Mouse (Mus musculus) intestine, embryonic 15.5 days (tissue): ENCODE measurements at regions not wholly inside any gene's neighbourhood (a gene's known extent, or its start where the extent isn't known, plus 50 kb on each side); places are given as distances from the start of the nearest gene placed in this dataset.

Experiments
- ATAC-seq: fragments of 200-750 bp; cut with Nextera tagmentation; 2 replicates; pipeline ENCODE4 v1.8.0; 2017; ENCODE audit warnings: moderate TSS enrichment, moderate library complexity
- H3K27ac ChIP-seq: fragments of 300-500 bp; sonication (generic); 2 replicates; pipeline ENCODE4 v1.5.1; 2015; ENCODE audit warnings: mild to moderate bottlenecking, inconsistent platforms
- H3K27me3 ChIP-seq: fragments of 300-500 bp; sonication (generic); replicated peaks from 2 replicates; pipeline ENCODE4 v1.6.1; 2015; ENCODE audit warnings: inconsistent platforms
- H3K36me3 ChIP-seq: fragments of 300-500 bp; sonication (generic); 2 replicates; pipeline ENCODE4 v1.6.1; 2015; ENCODE audit warnings: inconsistent platforms
- H3K4me1 ChIP-seq: fragments of 300-500 bp; sonication (generic); replicated peaks from 2 replicates; pipeline ENCODE4 v1.6.1; 2015; ENCODE audit warnings: inconsistent platforms
- H3K4me2 ChIP-seq: fragments of 300-500 bp; sonication (generic); replicated peaks from 2 replicates; pipeline ENCODE4 v1.6.1; 2015; ENCODE audit warnings: mild to moderate bottlenecking, inconsistent platforms
- H3K4me3 ChIP-seq: fragments of 300-500 bp; sonication (generic); replicated peaks from 2 replicates; pipeline ENCODE4 v1.5.1; 2015; ENCODE audit warnings: inconsistent platforms
- H3K9ac ChIP-seq: fragments of 300-500 bp; sonication (generic); 2 replicates; pipeline ENCODE4 v1.6.1; 2015; ENCODE audit warnings: inconsistent platforms
- H3K9me3 ChIP-seq: fragments of 300-500 bp; sonication (generic); 2 replicates; pipeline ENCODE4 v1.6.1; 2016; ENCODE audit warnings: inconsistent platforms
- WGBS: fragments of 180-500 bp; shearing (Covaris S2); methylation state at CpG from one replicate; pipeline ENCODE4 v1.1.7; 2015; 5-methylcytosine and 5-hydroxymethylcytosine counted together

DNA sequence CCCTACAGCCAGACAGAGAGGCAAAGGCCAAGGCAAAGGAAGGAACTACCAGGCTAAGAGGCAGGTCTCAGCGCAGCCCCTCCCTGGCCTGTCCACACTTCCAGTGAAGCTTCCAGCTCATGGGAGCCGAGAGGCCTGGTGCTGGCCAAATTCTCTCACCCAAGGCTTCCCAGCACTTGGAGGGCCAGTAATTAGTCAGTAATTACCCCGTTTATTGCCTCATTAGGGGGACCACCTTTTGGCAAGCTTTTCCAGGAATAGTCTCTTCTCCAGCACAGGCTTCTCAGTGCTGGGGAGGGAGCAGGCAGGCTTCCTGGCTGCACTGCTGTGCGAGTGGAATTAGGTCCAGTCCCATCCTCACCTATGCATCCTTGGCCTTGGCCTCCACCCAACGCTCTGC lies 252.8 kb upstream of the Nxpe4 start:
- H3K9ac ChIP-seq: no peak overlapping the region
- H3K27me3 ChIP-seq: no peaks in the 10 kb centered on the region
- no peak overlapping the region for H3K27ac ChIP-seq
- H3K4me3 ChIP-seq: no peak overlapping the region
- ATAC-seq: no peak
- H3K4me2 ChIP-seq: no peak overlapping the region
- no peaks in the 10 kb centered on the region for H3K4me1 ChIP-seq
- 45% methylated on average over 5 of the region's 5 CpGs for WGBS
- no peaks in the 10 kb centered on the region for H3K36me3 ChIP-seq
- H3K9me3 ChIP-seq: no peaks in the 10 kb centered on the region

DNA sequence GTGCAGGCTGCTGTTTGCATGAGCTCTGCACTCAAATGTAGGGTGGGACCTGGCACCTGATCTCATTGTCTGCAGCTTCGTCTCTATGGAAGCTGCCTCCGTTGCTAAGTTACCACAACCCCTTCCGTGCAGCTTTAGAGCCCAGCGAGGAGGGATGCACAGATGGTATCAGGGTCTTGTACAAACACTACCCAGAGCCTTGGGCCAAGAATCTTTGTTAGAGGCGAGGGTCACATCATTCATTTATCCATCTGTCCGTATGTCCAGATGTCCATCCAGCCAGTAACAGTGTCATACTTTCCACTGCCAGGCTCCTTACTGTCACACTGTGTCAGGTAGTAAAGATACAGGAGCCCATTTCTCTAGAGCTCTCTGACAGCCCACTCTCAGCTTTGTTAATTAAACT lies 251.3 kb upstream of the Nxpe4 start:
- 24% methylated on average over 6 of the region's 6 CpGs for WGBS
- H3K27ac ChIP-seq: no peak overlapping the region
- no peaks in the 10 kb centered on the region for H3K36me3 ChIP-seq
- no peak overlapping the region for H3K4me2 ChIP-seq
- no peak overlapping the region for H3K9ac ChIP-seq
- no peak for ATAC-seq
- no peak overlapping the region for H3K4me3 ChIP-seq
- H3K27me3 ChIP-seq: no peaks in the 10 kb centered on the region
- H3K9me3 ChIP-seq: no peaks in the 10 kb centered on the region
- no peaks in the 10 kb centered on the region for H3K4me1 ChIP-seq

DNA sequence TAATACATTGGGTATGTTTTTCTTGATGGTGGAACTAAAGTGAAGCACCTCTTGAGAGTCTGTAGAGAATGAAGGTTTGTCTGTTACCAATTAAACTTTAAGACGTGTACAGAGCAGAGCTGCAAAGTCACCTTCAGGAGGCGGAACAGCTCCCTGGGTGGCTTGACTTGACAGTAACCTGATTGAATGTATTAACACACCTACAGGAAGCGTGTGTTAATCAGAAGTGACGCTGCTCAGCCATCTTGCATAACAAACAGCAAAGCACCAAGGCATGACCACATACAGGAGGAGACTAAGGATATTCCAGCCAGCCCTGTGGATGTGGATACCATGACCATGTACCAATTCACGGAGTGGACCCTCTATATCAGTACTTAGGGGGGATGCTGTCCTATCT lies 249.0 kb upstream of the Nxpe4 start:
- H3K36me3 ChIP-seq: no peaks in the 10 kb centered on the region
- no peaks in the 10 kb centered on the region for H3K27me3 ChIP-seq
- no peaks in the 10 kb centered on the region for H3K9me3 ChIP-seq
- no peak for ATAC-seq
- no peak overlapping the region for H3K27ac ChIP-seq
- H3K4me3 ChIP-seq: no peak overlapping the region
- WGBS: 78% methylated on average over 5 of the region's 5 CpGs
- H3K9ac ChIP-seq: no peak overlapping the region
- no peaks in the 10 kb centered on the region for H3K4me1 ChIP-seq
- no peak overlapping the region for H3K4me2 ChIP-seq

DNA sequence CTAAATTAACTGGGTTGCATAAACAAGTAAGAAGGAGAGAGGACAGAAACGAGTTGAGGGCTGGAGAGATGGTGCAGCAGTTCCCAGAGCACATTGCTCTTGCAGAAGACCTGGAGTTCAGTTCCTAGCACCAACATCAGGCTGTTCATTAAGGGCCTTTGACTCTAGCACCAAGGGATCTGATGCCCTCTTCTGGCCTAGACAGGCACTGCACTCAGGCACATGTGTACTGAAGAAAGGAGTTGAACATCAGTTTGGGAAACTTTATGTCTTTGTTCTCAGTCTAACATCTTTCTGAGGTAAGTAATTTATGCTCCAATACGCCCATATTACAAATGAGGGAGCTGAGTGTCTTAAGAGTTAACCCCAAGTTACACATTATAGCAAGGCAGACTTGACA lies 226.5 kb upstream of the Nxpe4 start:
- H3K4me3 ChIP-seq: no peak overlapping the region
- H3K27me3 ChIP-seq: no peaks in the 10 kb centered on the region
- H3K4me1 ChIP-seq: no peaks in the 10 kb centered on the region
- H3K27ac ChIP-seq: no peak overlapping the region
- H3K9me3 ChIP-seq: no peaks in the 10 kb centered on the region
- no peak overlapping the region for H3K4me2 ChIP-seq
- H3K36me3 ChIP-seq: no peaks in the 10 kb centered on the region
- no peak for ATAC-seq
- H3K9ac ChIP-seq: no peak overlapping the region
- 82% methylated on average over 2 of the region's 2 CpGs for WGBS

DNA sequence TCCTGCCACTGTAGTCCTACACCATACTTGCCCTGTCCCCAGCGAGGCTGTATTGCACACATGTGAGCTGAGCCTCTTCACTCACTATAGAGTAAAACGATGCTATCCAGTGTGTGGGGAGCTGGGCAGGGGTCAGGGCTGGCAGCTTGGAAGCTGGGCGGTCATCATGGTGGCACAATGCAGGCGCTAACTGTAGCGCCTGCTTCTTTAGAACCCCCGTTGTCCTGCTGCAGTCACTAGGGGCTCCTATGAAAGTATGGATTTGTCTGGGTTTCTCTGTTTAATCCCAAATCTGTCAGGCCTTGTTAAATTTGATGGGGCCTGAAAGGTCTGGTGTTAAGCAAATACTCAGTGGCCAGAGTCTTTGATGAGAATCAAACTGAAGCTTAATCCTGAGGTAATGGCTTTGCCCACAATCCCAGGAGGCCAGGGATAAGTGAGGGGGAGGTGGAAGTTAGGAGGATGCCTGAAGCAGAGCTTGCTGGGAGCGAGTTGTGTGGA lies 225.8 kb upstream of the Nxpe4 start:
- Histone ChIP-seq H3K27me3 (no peaks in the 10 kb centered on the region), H3K4me1 (no peaks in the 10 kb centered on the region), H3K36me3 (no peaks in the 10 kb centered on the region), H3K9ac (no peak overlapping the region), H3K27ac (no peak overlapping the region), H3K4me2 (no peak overlapping the region), H3K9me3 (no peaks in the 10 kb centered on the region), H3K4me3 (no peak overlapping the region)
- 80% methylated on average over 7 of the region's 7 CpGs for WGBS
- no peak for ATAC-seq

DNA sequence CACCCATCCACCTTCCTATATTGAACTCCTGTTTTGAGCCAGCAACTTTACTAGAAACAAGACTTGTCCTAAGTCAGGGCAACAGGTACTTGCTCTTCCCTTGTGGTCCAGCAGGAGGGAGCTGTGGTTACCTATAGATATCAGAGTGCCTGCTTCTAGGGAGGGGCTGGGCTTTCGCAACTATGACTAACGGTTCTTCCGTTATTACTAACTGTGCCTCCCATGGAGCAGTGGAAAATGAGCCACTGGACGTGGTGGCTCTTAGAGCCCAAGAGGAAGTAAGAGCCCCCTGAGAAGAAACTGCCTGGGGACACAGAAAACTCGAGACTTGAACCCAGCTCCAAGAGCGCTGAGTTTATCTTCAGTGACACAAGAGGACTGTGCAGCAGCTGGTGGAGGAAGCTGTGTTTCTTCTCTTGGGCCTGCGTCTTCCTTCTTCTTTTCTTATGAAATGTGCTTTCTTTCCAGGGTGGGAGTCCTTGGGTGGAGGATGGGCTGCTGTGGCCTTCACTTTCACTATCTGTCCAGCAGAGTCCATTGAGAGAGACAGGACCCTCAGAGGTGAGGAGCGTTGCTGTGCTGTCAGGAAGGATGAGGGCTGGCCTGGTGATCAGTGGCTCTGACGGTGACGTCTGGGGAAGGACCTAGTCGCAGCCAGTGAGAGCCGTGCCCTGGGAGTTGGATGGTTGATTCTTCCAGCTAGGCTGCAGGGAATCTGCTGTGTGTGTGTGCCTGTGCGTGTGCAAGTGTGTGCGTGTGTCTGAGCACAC lies 222.7 kb upstream of the Nxpe4 start:
- Histone ChIP-seq H3K4me3 (no peak overlapping the region), H3K4me1 (no peaks in the 10 kb centered on the region), H3K27ac (no peak overlapping the region), H3K9me3 (no peaks in the 10 kb centered on the region), H3K27me3 (no peaks in the 10 kb centered on the region), H3K9ac (no peak overlapping the region), H3K4me2 (no peak overlapping the region), H3K36me3 (no peaks in the 10 kb centered on the region)
- no peak for ATAC-seq
- 74% methylated on average over 14 of the region's 14 CpGs for WGBS

DNA sequence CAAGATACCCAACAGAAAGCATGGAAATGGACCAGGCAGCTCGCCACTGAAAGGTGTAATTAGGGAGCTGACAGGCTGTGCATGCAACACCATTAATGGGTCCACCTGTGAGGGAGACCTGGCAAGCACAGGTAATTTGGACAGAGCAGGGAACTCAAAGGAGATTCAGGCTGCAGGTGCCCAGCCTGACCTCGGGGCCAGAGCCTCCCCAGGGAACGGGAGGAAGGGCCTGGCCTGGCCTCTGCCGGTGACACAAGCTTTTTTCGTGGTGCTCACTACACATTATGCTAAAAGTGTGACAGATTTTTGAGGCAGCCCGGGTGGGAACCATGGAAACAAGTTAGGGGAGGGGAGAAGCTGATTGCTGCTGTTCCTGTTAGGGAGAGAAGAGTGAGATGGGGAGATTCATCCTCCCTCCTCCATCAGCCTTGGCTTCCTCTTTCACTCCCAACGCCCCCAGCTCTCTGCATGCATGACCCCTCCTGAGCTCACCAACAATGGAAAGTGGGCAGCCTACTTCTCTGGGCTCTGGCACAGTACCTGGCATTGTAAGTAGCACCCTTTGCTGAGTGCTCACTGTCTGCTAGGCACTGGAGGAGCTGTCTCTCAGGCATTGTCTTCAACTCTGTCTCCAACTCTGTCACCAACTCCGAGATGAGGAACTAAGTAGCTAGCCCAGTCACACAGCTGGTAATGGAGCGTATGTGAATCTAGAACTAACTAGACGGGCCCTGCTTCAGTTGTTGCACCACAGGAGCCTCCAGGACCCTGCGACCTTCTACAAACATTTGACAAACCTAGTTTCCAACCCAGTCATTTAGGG lies 218.9 kb upstream of the Nxpe4 start:
- no peaks in the 10 kb centered on the region for H3K36me3 ChIP-seq
- no peak overlapping the region for H3K4me3 ChIP-seq
- H3K4me2 ChIP-seq: no peak overlapping the region
- no peak overlapping the region for H3K27ac ChIP-seq
- ATAC-seq: no peak
- no peak overlapping the region for H3K9ac ChIP-seq
- H3K27me3 ChIP-seq: no peaks in the 10 kb centered on the region
- H3K4me1 ChIP-seq: no peaks in the 10 kb centered on the region
- 69% methylated on average over 11 of the region's 11 CpGs for WGBS
- H3K9me3 ChIP-seq: no peaks in the 10 kb centered on the region

DNA sequence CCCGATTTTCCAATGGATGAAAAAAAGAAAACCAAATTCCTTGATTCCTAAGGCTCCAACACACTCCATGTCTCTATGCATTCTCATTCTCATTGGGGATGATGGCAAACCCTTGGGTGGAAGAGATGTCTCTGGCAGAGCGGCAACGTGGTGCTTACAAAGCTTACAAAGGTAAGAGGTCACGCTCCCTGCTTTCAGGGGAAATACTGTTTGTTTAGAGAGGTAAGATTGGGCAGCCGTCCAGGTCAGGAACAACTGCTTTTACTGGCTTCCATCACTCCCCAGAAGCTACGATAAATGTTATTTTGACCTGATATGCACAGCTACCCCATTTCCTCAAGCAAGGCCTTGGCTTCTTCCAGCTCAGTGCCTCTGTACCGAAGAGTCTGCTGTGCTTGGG lies 215.6 kb upstream of the Nxpe4 start:
- 47% methylated on average over 7 of the region's 7 CpGs for WGBS
- Histone ChIP-seq H3K9ac (no peak overlapping the region), H3K9me3 (no peaks in the 10 kb centered on the region), H3K4me1 (no peaks in the 10 kb centered on the region), H3K4me3 (no peak overlapping the region), H3K4me2 (no peak overlapping the region), H3K36me3 (no peaks in the 10 kb centered on the region), H3K27me3 (no peaks in the 10 kb centered on the region), H3K27ac (no peak overlapping the region)
- no peak for ATAC-seq

DNA sequence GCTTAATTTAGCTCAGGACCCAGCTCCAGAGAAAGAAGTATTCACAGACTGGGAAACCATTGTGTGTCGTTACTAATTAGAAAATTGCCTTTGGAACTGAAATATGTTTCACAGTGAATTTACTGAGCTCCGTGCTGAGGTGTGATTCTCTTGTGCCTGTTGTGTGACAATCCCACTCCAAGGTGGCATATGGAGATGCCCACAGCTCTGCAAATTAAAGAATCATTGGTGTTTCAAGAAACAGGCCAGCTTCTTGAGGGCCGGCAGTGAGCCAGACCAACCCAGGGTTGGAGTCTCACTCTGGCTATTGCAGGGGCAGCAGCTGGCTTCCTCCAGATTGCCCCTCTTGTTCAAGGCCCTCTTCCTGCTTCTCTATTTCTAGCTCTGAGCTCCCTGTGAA lies 203.9 kb upstream of the Nxpe4 start:
- WGBS: 83% methylated on average over 3 of the region's 3 CpGs
- ATAC-seq: no peak
- H3K4me2 ChIP-seq: no peak overlapping the region
- no peaks in the 10 kb centered on the region for H3K27me3 ChIP-seq
- no peak overlapping the region for H3K27ac ChIP-seq
- no peaks in the 10 kb centered on the region for H3K4me1 ChIP-seq
- no peaks in the 10 kb centered on the region for H3K9me3 ChIP-seq
- no peaks in the 10 kb centered on the region for H3K36me3 ChIP-seq
- no peak overlapping the region for H3K9ac ChIP-seq
- no peak overlapping the region for H3K4me3 ChIP-seq

DNA sequence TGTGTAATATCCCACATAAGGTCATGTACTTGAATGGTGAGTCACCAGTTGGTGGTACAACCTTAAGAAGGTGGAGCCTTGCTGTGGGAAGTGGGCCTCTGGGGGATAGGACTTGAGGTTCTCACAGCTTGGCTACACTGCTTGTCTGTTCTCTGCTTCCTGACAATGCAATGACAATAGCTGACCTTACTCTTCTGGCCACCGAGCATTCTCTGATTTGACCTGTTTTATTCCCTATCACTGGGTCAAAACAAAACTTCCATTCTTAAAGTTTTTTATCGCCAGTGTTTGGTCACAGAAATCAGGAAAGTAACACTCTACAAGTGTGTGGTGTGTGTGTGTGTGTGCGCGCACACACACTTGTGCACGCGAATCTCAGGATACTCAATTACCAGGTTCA lies 203.0 kb upstream of the Nxpe4 start:
- no peak overlapping the region for H3K9ac ChIP-seq
- WGBS: 87% methylated on average over 6 of the region's 6 CpGs
- ATAC-seq: no peak
- H3K27ac ChIP-seq: no peak overlapping the region
- H3K36me3 ChIP-seq: no peaks in the 10 kb centered on the region
- H3K9me3 ChIP-seq: no peaks in the 10 kb centered on the region
- H3K27me3 ChIP-seq: no peaks in the 10 kb centered on the region
- H3K4me3 ChIP-seq: no peak overlapping the region
- no peaks in the 10 kb centered on the region for H3K4me1 ChIP-seq
- no peak overlapping the region for H3K4me2 ChIP-seq

DNA sequence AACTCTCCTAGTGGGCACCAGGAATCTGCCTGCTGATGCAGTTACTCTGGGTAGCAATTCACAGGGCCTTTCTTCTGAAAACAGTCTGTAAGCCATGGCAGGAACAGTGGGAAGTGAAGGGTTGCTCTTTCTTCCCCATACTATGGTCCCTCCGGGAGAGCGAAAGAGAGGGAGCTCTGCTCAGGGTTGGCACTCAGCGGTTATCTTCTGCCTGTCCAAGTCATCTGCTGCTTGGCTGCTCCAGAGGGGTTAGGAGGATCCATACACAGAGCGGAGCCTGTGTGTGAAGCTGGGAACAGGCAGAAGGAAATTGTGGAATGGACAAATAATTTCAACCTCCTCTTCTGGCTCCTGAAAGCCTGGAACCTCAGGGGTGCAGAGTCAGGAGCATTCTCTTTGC lies 200.6 kb upstream of the Nxpe4 start:
- Histone ChIP-seq H3K36me3 (no peaks in the 10 kb centered on the region), H3K4me3 (no peak overlapping the region), H3K9me3 (no peaks in the 10 kb centered on the region), H3K27me3 (no peaks in the 10 kb centered on the region), H3K27ac (no peak overlapping the region), H3K4me1 (no peaks in the 10 kb centered on the region), H3K9ac (no peak overlapping the region), H3K4me2 (no peak overlapping the region)
- ATAC-seq: no peak
- WGBS: 84% methylated on average over 4 of the region's 4 CpGs

DNA sequence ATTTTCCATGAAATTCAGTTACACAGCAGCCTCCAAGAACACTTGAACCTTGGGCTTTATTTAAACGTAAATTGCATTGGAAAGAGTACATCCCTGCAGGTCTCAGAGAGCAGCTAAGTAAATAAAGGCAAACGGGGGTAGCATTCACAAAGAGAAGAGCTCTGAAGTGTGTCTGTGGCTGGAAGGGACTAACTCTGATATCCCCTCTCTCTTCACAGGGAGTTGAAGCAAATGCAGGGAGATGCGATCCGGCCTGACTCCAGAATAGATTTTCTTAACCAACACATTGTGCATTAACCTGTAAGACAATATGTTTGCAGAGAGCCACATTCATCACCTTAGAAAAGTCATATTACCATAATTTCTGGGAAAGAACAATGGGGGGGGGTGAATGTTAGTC lies 199.7 kb upstream of the Nxpe4 start:
- Histone ChIP-seq H3K4me2 (no peak overlapping the region), H3K36me3 (no peaks in the 10 kb centered on the region), H3K9ac (no peak overlapping the region), H3K4me1 (no peaks in the 10 kb centered on the region), H3K27ac (no peak overlapping the region), H3K4me3 (no peak overlapping the region), H3K9me3 (no peaks in the 10 kb centered on the region), H3K27me3 (no peaks in the 10 kb centered on the region)
- ATAC-seq: no peak
- 60% methylated on average over 4 of the region's 4 CpGs for WGBS

DNA sequence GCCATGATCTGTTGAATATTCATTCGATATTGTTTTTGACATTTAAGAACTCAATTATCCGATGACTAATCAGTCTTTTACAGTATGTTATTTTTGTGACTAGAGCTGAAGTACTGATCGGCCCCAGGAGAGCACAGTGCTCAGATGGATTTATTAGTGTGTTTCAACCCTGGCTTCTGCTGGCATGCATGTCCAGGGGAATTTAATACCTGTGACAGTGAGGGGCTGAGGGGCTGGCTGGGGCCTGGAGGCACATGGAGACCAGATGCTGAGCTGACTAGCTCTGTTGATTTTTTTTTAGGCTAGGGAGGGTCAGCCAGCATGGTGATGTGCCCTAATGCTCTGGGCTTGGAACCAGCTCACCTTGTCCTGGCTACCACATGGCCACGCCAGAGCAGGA lies 199.2 kb upstream of the Nxpe4 start:
- Histone ChIP-seq H3K4me1 (no peaks in the 10 kb centered on the region), H3K36me3 (no peaks in the 10 kb centered on the region), H3K9ac (no peak overlapping the region), H3K9me3 (no peaks in the 10 kb centered on the region), H3K27ac (no peak overlapping the region), H3K4me3 (no peak overlapping the region), H3K27me3 (no peaks in the 10 kb centered on the region), H3K4me2 (no peak overlapping the region)
- 73% methylated on average over 4 of the region's 4 CpGs for WGBS
- no peak for ATAC-seq
